Mouse (Mus musculus): ENCODE measurements around the gene Edil3.

DNA sequence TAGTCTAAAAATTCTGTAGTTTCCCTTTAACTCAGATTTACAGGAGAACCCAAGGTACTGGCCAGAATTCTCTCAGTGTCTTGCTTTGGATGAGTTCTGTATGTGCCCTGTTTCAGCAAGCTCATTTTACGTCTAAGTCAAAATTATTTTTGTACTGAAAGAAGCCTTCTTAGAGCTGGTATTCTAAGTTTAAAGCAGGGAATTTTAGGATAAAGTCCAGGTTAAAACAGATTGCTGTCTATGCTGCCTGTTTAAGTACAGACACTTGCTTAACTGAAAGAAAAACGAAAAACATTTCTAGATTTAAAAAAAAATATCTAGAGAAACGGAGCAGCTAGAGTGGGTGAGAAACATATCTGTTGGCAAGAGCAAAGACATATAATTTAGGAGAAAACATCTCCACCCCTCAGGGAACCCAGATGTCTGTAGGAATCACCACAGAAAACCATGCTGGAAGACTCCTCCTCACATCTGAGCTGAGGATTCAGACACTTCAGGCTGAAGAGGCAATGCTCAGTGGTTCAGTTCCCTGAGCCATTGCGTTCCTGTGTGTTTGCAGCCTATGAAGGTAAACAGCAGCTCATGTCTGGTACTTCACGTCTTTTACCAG is 465.5 kb downstream of the Edil3 start:
- TF ChIP-seq CTCF (conservative IDR thresholded peaks at IDR 0.05; ENCODE audit: insufficient read depth, insufficient read length, low read depth, low read length) (no peak), POLR2A (IDR thresholded peaks at IDR 0.05; ENCODE audit: low read depth, low read length) (no peak)

Data from kidney, adult 2 months (tissue).